Mouse (Mus musculus) lung, adult 2 months (tissue): ENCODE results near the gene Epb41.

Experiments used
- CTCF ChIP-seq: fragments of 200-500 bp; IDR thresholded peaks from 2 replicates; pipeline ENCODE4 v1.5.1; 2011; ENCODE audit warnings: mild to moderate bottlenecking, low read length, control low read depth; ENCODE audit not compliant: insufficient read depth
- POLR2A ChIP-seq: fragments of 200-500 bp; IDR thresholded peaks from 2 replicates; pipeline ENCODE4 v1.6.1; 2011; ENCODE audit warnings: low read depth, mild to moderate bottlenecking, control low read depth, low read length, borderline replicate concordance; ENCODE audit errors: extremely low read depth

- TF ChIP-seq CTCF (no peak), POLR2A (no peak)
These were observed 104.8 kb downstream of the Epb41 start for GRCm38 (mm10) chr4:131970244-131970853.
